Mouse (Mus musculus) lung, embryonic 15.5 days (tissue): Measurements from ENCODE around the gene Pecr. TPM values are rescaled to one million over a fixed set of nuclear protein-coding genes. Genes with fewer than 3 reads are reported as not detected.

Experiments
- ATAC-seq: fragments of 200-750 bp; cut with Nextera tagmentation; 2 replicates; pipeline ENCODE4 v1.8.0; 2017; ENCODE audit warnings: moderate number of reproducible peaks, borderline replicate concordance; ENCODE audit not compliant: low FRiP score, low TSS enrichment; ENCODE audit errors: extremely low read depth
- H3K27ac ChIP-seq: fragments of 300-500 bp; sonication (generic); 2 replicates; pipeline ENCODE4 v1.5.1; 2015; ENCODE audit warnings: moderate library complexity, mild to moderate bottlenecking, inconsistent platforms
- H3K27me3 ChIP-seq: fragments of 300-500 bp; sonication (generic); 2 replicates; pipeline ENCODE4 v1.6.1; 2015; ENCODE audit warnings: inconsistent platforms
- H3K36me3 ChIP-seq: fragments of 300-500 bp; sonication (generic); 2 replicates; pipeline ENCODE4 v1.6.1; 2015; ENCODE audit warnings: inconsistent platforms
- H3K4me1 ChIP-seq: fragments of 300-500 bp; sonication (generic); 2 replicates; pipeline ENCODE4 v1.6.1; 2015; ENCODE audit warnings: inconsistent platforms
- H3K4me2 ChIP-seq: fragments of 300-500 bp; sonication (generic); 2 replicates; pipeline ENCODE4 v1.6.1; 2015; ENCODE audit warnings: inconsistent platforms, mild to moderate bottlenecking, moderate library complexity
- H3K4me3 ChIP-seq: fragments of 300-500 bp; sonication (generic); 2 replicates; pipeline ENCODE4 v1.5.1; 2015; ENCODE audit warnings: mild to moderate bottlenecking, inconsistent platforms
- H3K9ac ChIP-seq: fragments of 300-500 bp; sonication (generic); 2 replicates; pipeline ENCODE4 v1.6.1; 2015; ENCODE audit warnings: inconsistent platforms
- H3K9me3 ChIP-seq: fragments of 300-500 bp; sonication (generic); 2 replicates; pipeline ENCODE4 v1.6.1; 2016; ENCODE audit warnings: inconsistent platforms
- WGBS: fragments of 180-500 bp; shearing (Covaris S2); methylation state at CpG from one replicate; pipeline ENCODE4 v1.1.7; 2015; 5-methylcytosine and 5-hydroxymethylcytosine counted together
- polyA plus RNA-seq: library from polyadenylated mRNA; unstranded; fragments of >200 nt; fragmentation: Nextera tagmentation; extraction: Ambion mirVana; gene quantifications from 2 replicates; pipeline ENCODE4 v1.2.1, GENCODE M21; 2015

Pecr gene
- polyA plus RNA-seq, 1 experiment from 2014 or later, result 23.0 TPM

DNA sequence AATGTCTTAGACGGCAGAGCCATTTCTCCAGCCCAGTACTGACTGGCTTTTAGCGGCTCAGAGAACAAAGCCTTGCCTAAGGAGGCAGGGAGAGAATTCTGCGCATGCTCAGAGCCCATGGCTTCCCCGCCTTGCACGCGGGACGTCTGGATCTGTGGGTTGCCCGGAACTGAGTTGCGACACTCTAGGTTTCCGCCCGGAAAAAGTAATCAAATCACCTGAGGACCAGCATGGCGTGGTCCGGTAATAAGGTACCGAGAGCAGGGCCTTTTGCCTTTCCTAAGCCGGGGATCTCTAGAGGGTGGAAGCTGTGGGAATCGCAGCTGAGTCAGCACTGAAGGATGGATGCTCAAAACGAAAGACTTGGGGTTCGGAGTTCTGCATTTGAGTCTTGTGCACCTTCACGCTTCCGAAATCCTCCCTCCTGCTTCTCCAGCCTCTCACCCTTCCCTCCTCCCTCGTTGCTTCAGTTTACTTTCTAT, 23.2 kb upstream of the Pecr start, which contains the start of gene Xrcc5:
Gene Xrcc5, plus strand, starts transcription at position 105 of the 482 bp plus-strand sequence.
- peaks cover 2% of the 10 kb centered on the region; the same call in 1 of the 2 replicates for H3K4me1 ChIP-seq
- H3K4me3 ChIP-seq, result peak within 1 kb of the TSS; percentile 50
- peak within 1 kb of the TSS; percentile 52 for H3K9ac ChIP-seq
- ATAC-seq, result peak; percentile 96
- H3K4me2 ChIP-seq, result peak within 1 kb of the TSS; percentile 73
- no peaks in the 10 kb centered on the region for H3K9me3 ChIP-seq
- H3K36me3 ChIP-seq, result no peaks in the 10 kb centered on the region
- no peaks in the 10 kb centered on the region for H3K27me3 ChIP-seq
- under 1% methylated on average over 21 of the region's 21 CpGs for WGBS
- peak within 1 kb of the TSS; percentile 81 for H3K27ac ChIP-seq

DNA sequence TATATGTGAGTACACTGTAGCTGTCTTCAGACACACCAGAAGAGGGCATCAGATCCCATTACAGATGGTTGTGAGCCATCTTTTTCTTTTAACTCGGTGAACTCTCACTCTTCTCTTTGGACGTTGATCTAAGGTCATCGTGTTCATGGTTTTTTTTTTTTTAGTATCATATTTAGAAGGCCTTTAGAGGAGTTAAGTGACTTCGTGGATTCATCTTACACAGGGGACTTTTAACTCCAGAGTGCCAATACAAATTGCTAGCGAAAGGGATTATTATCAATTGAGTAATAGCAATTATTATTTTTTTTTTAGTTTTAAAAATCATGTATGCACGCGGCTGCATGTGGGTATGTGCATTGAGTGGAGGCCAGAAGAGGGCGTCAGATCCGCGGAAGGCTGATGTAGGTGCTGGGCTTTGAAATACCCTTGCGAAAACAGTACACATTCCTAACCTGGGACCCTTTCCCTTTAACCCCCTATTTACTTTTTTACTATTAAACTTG, 22.6 kb upstream of the Pecr start:
- peak; percentile 78 for ATAC-seq
- H3K27ac ChIP-seq, result peak overlapping the region; percentile 81
- H3K27me3 ChIP-seq, result no peaks in the 10 kb centered on the region
- H3K36me3 ChIP-seq, result no peaks in the 10 kb centered on the region
- H3K9ac ChIP-seq, result peak overlapping the region; percentile 52
- no peaks in the 10 kb centered on the region for H3K9me3 ChIP-seq
- H3K4me2 ChIP-seq, result peak overlapping the region; percentile 73
- peaks cover 2% of the 10 kb centered on the region; the same call in 1 of the 2 replicates for H3K4me1 ChIP-seq
- H3K4me3 ChIP-seq, result peak overlapping the region; percentile 50
- WGBS, result 3% methylated on average over 11 of the region's 11 CpGs

DNA sequence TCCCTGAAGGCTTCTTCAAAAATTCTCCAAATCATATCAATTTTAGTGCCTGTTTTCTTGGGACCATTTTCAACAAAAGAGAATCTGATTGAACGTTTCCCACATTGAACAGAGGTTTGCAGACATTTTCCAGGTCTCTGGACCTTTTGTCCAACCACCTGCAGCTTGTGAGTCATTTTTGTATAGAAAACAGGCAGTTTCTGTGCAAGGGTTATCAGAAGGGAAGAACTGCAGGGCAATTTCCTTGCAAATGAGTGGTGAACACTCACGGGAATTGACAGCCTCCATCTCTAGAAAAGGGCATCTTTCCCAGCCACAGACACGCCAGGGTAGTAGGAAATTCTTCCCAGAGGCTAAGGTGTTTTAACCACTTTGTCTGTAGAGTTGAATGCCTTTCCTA, 22.1 kb upstream of the Pecr start:
- 61% methylated on average over 3 of the region's 3 CpGs for WGBS
- Histone ChIP-seq H3K36me3 (no peaks in the 10 kb centered on the region), H3K4me1 (peaks cover 2% of the 10 kb centered on the region; the same call in 1 of the 2 replicates), H3K9ac (no peak overlapping the region; the same call in 1 of the 2 replicates), H3K4me3 (no peak overlapping the region), H3K27ac (no peak overlapping the region), H3K27me3 (no peaks in the 10 kb centered on the region), H3K9me3 (no peaks in the 10 kb centered on the region), H3K4me2 (peak overlapping the region; percentile 73; the same call in 1 of the 2 replicates)
- no peak for ATAC-seq

DNA sequence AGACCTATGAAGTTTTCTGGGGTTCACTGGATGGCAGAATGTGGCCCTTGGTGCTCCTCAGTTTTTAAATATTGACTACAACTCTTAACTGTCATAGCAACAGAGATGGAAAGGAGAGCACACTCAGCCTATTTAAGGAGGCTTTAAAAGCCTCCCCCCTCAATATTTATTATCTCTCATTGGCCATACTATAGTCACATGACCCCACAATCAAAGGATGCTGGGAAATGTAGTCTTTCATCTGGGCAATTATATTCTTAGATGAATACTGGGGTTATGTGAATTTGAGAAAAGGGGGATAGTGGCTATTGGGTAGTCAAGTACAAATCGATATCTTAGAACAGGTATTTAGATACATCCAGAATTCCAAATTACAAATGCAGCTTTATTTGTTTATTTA, 17.7 kb upstream of the Pecr start:
- no peak overlapping the region for H3K27ac ChIP-seq

DNA sequence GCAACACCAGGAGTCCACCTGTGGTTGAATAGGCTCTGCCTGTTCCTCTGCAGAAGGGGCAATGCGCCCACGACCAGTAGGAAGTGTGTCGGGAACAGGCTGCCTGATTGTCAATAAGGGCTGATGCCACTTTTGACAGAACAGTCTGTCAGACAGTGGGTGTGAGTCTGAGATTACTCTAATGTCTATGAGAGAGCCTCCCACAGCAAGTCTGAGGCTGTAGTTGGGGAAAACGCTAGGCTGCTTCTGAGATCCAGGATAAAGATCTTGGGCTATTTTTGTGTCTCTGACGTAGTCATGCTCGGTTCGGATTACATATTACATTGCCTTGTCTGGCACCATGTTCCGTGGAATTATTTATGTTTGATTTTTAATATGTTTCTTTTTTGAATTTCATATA, 11.6 kb upstream of the Pecr start:
- no peak overlapping the region for H3K9ac ChIP-seq
- 63% methylated on average over 8 of the region's 8 CpGs for WGBS

More for the DNA sequence above, 17.7 kb upstream of the Pecr start:
- no peaks in the 10 kb centered on the region for H3K27me3 ChIP-seq
- no peaks in the 10 kb centered on the region for H3K36me3 ChIP-seq
- peaks cover 2% of the 10 kb centered on the region; the same call in 1 of the 2 replicates for H3K4me1 ChIP-seq
- H3K9me3 ChIP-seq, result no peaks in the 10 kb centered on the region
- H3K9ac ChIP-seq, result no peak overlapping the region
- 81% methylated on average over 1 of the region's 1 CpGs for WGBS
- H3K4me3 ChIP-seq, result no peak overlapping the region
- no peak for ATAC-seq
- no peak overlapping the region for H3K4me2 ChIP-seq

DNA sequence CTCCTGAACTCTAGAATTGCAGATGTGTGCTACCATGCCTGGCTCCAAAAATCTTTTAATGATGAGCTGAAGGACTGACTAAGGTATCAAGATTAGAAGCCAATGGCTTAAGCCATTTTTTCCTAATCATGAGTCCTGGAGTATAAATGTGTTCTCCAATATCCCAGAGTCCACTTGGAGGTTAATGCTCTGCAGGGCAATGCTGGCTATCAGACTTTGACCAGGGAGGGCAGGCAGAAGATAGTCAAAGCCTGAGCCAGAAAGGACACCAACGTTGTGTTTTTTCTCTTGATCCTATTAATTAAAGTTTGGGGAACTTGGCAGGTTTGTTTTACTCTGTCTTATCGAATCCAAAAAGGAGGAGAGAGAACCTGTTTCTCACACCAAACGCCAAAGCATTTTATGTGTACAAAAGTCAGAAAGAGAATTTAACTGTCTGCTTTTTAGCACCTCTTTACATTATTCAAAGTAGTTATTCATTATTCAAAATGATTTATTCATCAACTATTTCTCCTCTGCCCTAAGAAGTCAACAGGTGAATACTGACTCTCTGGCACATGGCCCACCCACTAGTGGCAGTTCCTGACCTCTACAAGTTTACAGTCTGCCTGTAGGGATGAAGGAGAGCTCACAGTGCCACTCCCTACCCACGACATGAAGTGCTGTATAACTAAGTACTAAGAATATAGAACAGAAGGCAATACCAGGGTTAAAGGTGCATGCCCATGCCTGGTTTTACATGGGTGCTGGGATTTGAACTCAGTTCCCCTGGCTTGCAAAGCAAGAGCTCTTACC, 10.0 kb upstream of the Pecr start:
- WGBS, result 59% methylated on average over 4 of the region's 4 CpGs
- Histone ChIP-seq H3K27ac (no peak overlapping the region), H3K4me3 (no peak overlapping the region), H3K4me1 (no peaks in the 10 kb centered on the region), H3K9ac (no peak overlapping the region), H3K27me3 (no peaks in the 10 kb centered on the region), H3K36me3 (no peaks in the 10 kb centered on the region), H3K4me2 (no peak overlapping the region), H3K9me3 (no peaks in the 10 kb centered on the region)
- ATAC-seq, result no peak

More for the DNA sequence above, 11.6 kb upstream of the Pecr start:
- Histone ChIP-seq H3K27me3 (no peaks in the 10 kb centered on the region), H3K27ac (no peak overlapping the region), H3K4me1 (no peaks in the 10 kb centered on the region), H3K36me3 (no peaks in the 10 kb centered on the region), H3K4me2 (no peak overlapping the region), H3K4me3 (no peak overlapping the region), H3K9me3 (no peaks in the 10 kb centered on the region)
- no peak for ATAC-seq

DNA sequence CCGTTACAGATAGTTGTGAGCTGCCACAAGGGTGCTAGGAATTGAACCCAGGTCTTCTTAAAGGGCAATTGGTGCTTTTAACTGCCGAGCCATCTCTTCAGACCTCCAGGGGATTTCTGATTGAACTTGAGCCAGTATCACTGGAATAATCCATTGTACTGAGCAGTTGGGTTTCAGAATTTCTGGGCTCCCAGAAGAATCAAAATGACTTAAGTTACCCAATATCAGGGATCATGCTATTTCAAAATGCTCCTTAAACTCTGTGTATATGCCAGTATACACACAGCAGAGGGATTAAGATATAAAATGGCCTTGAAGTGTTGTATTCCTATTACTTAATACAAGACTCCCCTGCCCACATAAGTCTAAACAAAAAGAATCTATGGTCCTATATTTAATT, 7.8 kb upstream of the Pecr start:
- no peak overlapping the region for H3K9ac ChIP-seq
- H3K36me3 ChIP-seq, result no peaks in the 10 kb centered on the region
- H3K27ac ChIP-seq, result no peak overlapping the region
- ATAC-seq, result no peak
- H3K4me2 ChIP-seq, result no peak overlapping the region
- no peaks in the 10 kb centered on the region for H3K9me3 ChIP-seq
- no peaks in the 10 kb centered on the region for H3K27me3 ChIP-seq
- 79% methylated on average over 2 of the region's 2 CpGs for WGBS
- no peak overlapping the region for H3K4me3 ChIP-seq
- no peaks in the 10 kb centered on the region; the same call in 1 of the 2 replicates for H3K4me1 ChIP-seq

DNA sequence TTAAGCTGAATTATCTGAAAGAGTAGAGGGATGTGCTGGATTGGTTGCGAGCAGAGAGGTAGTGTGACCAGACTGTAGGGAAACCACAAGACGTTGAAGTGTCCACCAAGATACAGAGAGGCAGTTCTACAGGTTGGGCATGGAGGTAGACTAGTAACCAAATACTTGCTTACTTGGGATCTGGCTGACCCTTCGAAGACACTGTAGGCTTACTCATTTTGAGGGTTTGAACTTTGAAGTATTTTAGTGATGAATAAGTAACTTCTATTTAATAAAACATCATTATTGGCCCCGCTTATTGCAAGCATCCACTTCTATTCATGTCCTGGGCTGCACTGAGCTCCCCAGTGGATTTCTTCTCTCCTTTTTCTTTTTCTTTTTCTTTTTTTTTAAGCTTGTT, 7.3 kb upstream of the Pecr start:
- no peaks in the 10 kb centered on the region for H3K9me3 ChIP-seq
- H3K9ac ChIP-seq, result no peak overlapping the region
- H3K27ac ChIP-seq, result no peak overlapping the region
- H3K27me3 ChIP-seq, result no peaks in the 10 kb centered on the region
- WGBS, result 92% methylated on average over 4 of the region's 4 CpGs
- no peak for ATAC-seq
- peaks cover 4% of the 10 kb centered on the region; the same call in 1 of the 2 replicates for H3K4me1 ChIP-seq
- no peak overlapping the region for H3K4me2 ChIP-seq
- no peaks in the 10 kb centered on the region for H3K36me3 ChIP-seq
- H3K4me3 ChIP-seq, result no peak overlapping the region

DNA sequence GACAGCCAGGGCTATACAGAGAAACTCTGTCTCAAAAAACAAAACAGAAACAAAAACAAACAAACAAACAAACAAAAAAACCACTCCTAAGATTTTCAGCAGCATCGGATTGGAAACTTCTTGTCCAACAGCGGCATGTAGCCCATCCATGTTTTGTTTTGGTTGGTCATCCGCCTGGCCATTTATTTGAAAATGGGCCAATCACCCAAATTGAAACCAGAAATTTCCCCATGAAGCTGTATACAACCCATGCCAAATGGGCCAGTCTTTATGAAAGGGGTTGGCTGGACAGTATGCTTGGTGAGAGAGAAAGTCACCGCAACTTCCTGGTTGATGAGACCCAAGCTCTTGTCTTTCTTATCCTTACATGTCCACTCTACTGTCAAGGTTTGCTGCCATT, 6.8 kb upstream of the Pecr start:
- no peak overlapping the region for H3K9ac ChIP-seq
- no peaks in the 10 kb centered on the region for H3K36me3 ChIP-seq
- WGBS, result 92% methylated on average over 4 of the region's 4 CpGs
- H3K4me2 ChIP-seq, result no peak overlapping the region
- ATAC-seq, result no peak
- no peak overlapping the region for H3K4me3 ChIP-seq
- H3K9me3 ChIP-seq, result no peaks in the 10 kb centered on the region
- no peaks in the 10 kb centered on the region for H3K27me3 ChIP-seq
- H3K27ac ChIP-seq, result no peak overlapping the region
- H3K4me1 ChIP-seq, result peaks cover 4% of the 10 kb centered on the region; the same call in 1 of the 2 replicates

DNA sequence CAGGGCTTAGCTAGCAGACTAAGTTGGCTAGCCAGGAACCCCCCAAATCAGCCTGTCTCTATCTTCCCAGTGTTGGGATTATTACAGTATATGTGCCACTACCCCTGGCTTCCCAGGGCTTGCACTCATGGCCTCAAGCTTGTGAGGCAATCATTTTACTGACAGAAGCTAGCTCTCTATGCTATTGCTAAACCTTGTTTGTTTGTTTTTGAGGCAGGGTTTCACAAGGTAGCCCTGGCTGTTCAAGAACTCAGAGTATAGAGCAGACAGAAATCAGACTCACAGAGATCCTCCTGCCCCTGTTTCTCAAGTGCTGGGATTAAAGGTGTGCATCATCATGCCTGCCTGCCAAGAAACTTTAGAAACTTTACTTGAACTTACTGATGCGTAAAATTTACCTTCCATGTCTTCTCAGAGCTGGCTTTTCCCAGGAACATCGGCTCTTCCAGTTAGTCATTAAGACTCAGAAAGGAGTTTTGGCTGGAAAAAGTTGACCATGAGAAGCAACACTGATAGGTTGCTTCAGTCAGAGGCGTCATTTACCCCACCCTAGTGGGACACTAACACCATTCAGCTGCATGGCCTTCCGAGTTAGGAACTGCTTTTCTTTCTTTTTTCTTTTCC, 4.5 kb upstream of the Pecr start:
- no peaks in the 10 kb centered on the region for H3K9me3 ChIP-seq
- H3K4me1 ChIP-seq, result peaks cover 8% of the 10 kb centered on the region
- no peak overlapping the region for H3K4me2 ChIP-seq
- WGBS, result 76% methylated on average over 4 of the region's 4 CpGs
- ATAC-seq, result no peak
- H3K27me3 ChIP-seq, result peaks cover 13% of the 10 kb centered on the region
- no peak overlapping the region for H3K9ac ChIP-seq
- no peak overlapping the region for H3K27ac ChIP-seq
- H3K4me3 ChIP-seq, result no peak overlapping the region
- no peaks in the 10 kb centered on the region for H3K36me3 ChIP-seq

DNA sequence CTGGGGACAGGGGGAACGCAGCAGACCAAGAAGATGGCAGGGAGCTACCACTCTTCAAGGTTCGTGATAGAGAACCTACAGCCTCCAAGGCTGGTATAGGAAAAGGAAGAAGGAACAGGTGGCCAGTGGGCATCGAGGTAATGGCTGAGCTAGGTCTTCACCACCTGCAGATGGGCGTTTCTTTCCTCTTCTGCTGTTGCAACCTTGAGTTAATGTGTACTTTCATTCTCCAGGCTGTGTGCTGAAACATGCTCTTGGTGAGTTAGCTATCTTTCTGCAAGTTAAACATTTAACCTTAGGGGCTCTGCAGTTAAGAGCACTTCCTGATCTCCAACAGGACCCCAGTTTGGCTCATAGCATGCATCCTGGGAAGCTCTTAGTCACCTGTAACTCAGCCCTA, 3.8 kb upstream of the Pecr start:
- no peak for ATAC-seq
- no peak overlapping the region for H3K4me2 ChIP-seq
- H3K36me3 ChIP-seq, result no peaks in the 10 kb centered on the region
- no peak overlapping the region for H3K9ac ChIP-seq
- no peaks in the 10 kb centered on the region for H3K9me3 ChIP-seq
- no peak overlapping the region for H3K27ac ChIP-seq
- WGBS, result 75% methylated on average over 4 of the region's 4 CpGs
- H3K4me3 ChIP-seq, result no peak overlapping the region
- peaks cover 13% of the 10 kb centered on the region for H3K27me3 ChIP-seq
- H3K4me1 ChIP-seq, result peaks cover 8% of the 10 kb centered on the region

DNA sequence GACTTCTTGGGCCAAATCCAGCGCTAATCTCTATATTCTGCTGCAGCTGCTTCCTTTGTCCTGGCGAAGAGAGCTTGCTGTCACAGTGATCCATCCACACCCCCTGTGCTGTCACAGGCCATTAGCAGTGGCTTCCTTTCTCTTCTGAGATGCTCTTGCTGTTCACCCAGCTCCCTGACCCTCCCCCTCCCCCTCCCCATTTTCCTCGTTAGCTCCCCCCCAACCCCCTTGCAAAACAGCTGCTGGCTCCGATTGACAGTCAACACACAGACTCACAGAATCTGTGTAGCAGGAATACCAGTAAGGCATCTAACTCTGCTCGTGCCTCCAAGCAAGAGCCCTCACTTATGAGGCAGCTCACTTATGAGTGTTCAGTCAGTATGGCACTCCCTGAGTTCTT, 2.8 kb upstream of the Pecr start:
- Histone ChIP-seq H3K9ac (no peak overlapping the region), H3K27ac (no peak overlapping the region), H3K9me3 (no peaks in the 10 kb centered on the region), H3K27me3 (peaks cover 13% of the 10 kb centered on the region), H3K4me1 (peaks cover 11% of the 10 kb centered on the region), H3K4me3 (no peak overlapping the region), H3K36me3 (no peaks in the 10 kb centered on the region), H3K4me2 (no peak overlapping the region)
- WGBS, result 26% methylated on average over 5 of the region's 5 CpGs
- ATAC-seq, result no peak
